Mouse (Mus musculus) bone marrow macrophage, adult 2 months (primary cell): ENCODE measurements at regions not wholly inside any gene's neighbourhood (a gene's known extent, or its start where the extent isn't known, plus 50 kb on each side); places are given as distances from the start of the nearest gene placed in this dataset.

Experiments used
- CTCF ChIP-seq: IDR thresholded peaks from 2 replicates; pipeline ENCODE4 v1.5.1; 2012; ENCODE audit warnings: low read depth, mild to moderate bottlenecking, low read length, moderate library complexity
- POLR2A ChIP-seq: IDR thresholded peaks from 2 replicates; pipeline ENCODE4 v1.6.1; 2012; ENCODE audit warnings: mild to moderate bottlenecking, low read depth, low read length, borderline replicate concordance

- TF ChIP-seq CTCF (no peak), POLR2A (no peak)
These were observed 158.5 kb upstream of the Dnajc24 start for GRCm38 (mm10) chr2:106161877-106162276.
